Mouse (Mus musculus): ENCODE results near the gene Ptprd. TPM values are rescaled to one million over a fixed set of nuclear protein-coding genes. Genes with fewer than 3 reads are reported as not detected.

Gene Ptprd
- polyA plus RNA-seq, 1 experiment from 2014 or later = 161 TPM

GRCm38 (mm10) chr4:76319874-76320273 lies 1891.9 kb downstream of the Ptprd start:
- Histone ChIP-seq H3K27me3 (replicated peaks; ENCODE audit: control insufficient read depth, insufficient read depth, low read length) (no peaks in the 10 kb centered on the region), H3K4me2 (ENCODE audit: low read length) (no peak overlapping the region), H3K4me3 (replicated peaks; ENCODE audit: low read length) (no peak overlapping the region), H3K9me3 (ENCODE audit: control insufficient read depth, low read length) (no peaks in the 10 kb centered on the region), H3K36me3 (ENCODE audit: control insufficient read depth, insufficient read depth) (no peaks in the 10 kb centered on the region), H3K9ac (replicated peaks; ENCODE audit: low read depth, low read length) (no peak overlapping the region), H3K4me1 (replicated peaks; ENCODE audit: control insufficient read depth, insufficient read depth, low read length) (peaks cover 7% of the 10 kb centered on the region), H3K27ac (ENCODE audit: low read length) (no peak overlapping the region)
- ATAC-seq = no peak
- 79% methylated on average over 4 of the region's 4 CpGs for WGBS

GRCm38 (mm10) chr4:76315977-76316376 lies 1895.8 kb downstream of the Ptprd start:
- ATAC-seq = no peak
- Histone ChIP-seq H3K27me3 (replicated peaks; ENCODE audit: control insufficient read depth, insufficient read depth, low read length) (no peaks in the 10 kb centered on the region), H3K9ac (replicated peaks; ENCODE audit: low read depth, low read length) (no peak overlapping the region), H3K4me3 (replicated peaks; ENCODE audit: low read length) (no peak overlapping the region), H3K4me2 (ENCODE audit: low read length) (no peak overlapping the region), H3K36me3 (ENCODE audit: control insufficient read depth, insufficient read depth) (no peaks in the 10 kb centered on the region), H3K27ac (ENCODE audit: low read length) (no peak overlapping the region), H3K9me3 (ENCODE audit: control insufficient read depth, low read length) (no peaks in the 10 kb centered on the region), H3K4me1 (replicated peaks; ENCODE audit: control insufficient read depth, insufficient read depth, low read length) (no peaks in the 10 kb centered on the region)
- WGBS = 91% methylated on average over 2 of the region's 2 CpGs

- Histone ChIP-seq H3K27ac (ENCODE audit: low read length) (no peak overlapping the region), H3K4me2 (ENCODE audit: low read length) (no peak overlapping the region), H3K36me3 (ENCODE audit: control insufficient read depth, insufficient read depth) (no peaks in the 10 kb centered on the region), H3K9me3 (ENCODE audit: control insufficient read depth, low read length) (no peaks in the 10 kb centered on the region), H3K27me3 (replicated peaks; ENCODE audit: control insufficient read depth, insufficient read depth, low read length) (no peaks in the 10 kb centered on the region), H3K9ac (replicated peaks; ENCODE audit: low read depth, low read length) (no peak overlapping the region), H3K4me3 (replicated peaks; ENCODE audit: low read length) (no peak overlapping the region), H3K4me1 (replicated peaks; ENCODE audit: control insufficient read depth, insufficient read depth, low read length) (no peaks in the 10 kb centered on the region)
- no peak for ATAC-seq
- 71% methylated on average over 3 of the region's 3 CpGs for WGBS
Observed at GRCm38 (mm10) chr4:76313749-76314148, 1898.0 kb downstream of the Ptprd start.

GRCm38 (mm10) chr4:76312593-76312992 lies 1899.2 kb downstream of the Ptprd start:
- Histone ChIP-seq H3K27ac (ENCODE audit: low read length) (no peak overlapping the region), H3K36me3 (ENCODE audit: control insufficient read depth, insufficient read depth) (no peaks in the 10 kb centered on the region), H3K4me2 (ENCODE audit: low read length) (no peak overlapping the region), H3K4me1 (replicated peaks; ENCODE audit: control insufficient read depth, insufficient read depth, low read length) (no peaks in the 10 kb centered on the region), H3K9ac (replicated peaks; ENCODE audit: low read depth, low read length) (no peak overlapping the region), H3K27me3 (replicated peaks; ENCODE audit: control insufficient read depth, insufficient read depth, low read length) (no peaks in the 10 kb centered on the region), H3K9me3 (ENCODE audit: control insufficient read depth, low read length) (no peaks in the 10 kb centered on the region), H3K4me3 (replicated peaks; ENCODE audit: low read length) (no peak overlapping the region)
- WGBS = 93% methylated on average over 3 of the region's 3 CpGs
- no peak for ATAC-seq

- Histone ChIP-seq H3K9me3 (ENCODE audit: control insufficient read depth, low read length) (no peaks in the 10 kb centered on the region), H3K9ac (replicated peaks; ENCODE audit: low read depth, low read length) (no peak overlapping the region), H3K27me3 (replicated peaks; ENCODE audit: control insufficient read depth, insufficient read depth, low read length) (no peaks in the 10 kb centered on the region), H3K4me1 (replicated peaks; ENCODE audit: control insufficient read depth, insufficient read depth, low read length) (0 out of 2 replicates have a peak, but pooled peaks cover 2% of the 10 kb centered on the region), H3K27ac (ENCODE audit: low read length) (no peak overlapping the region), H3K4me2 (ENCODE audit: low read length) (no peak overlapping the region), H3K4me3 (replicated peaks; ENCODE audit: low read length) (no peak overlapping the region), H3K36me3 (ENCODE audit: control insufficient read depth, insufficient read depth) (no peaks in the 10 kb centered on the region)
- no peak for ATAC-seq
- WGBS = 87% methylated on average over 5 of the region's 5 CpGs
Observed at GRCm38 (mm10) chr4:76305987-76306386, 1905.8 kb downstream of the Ptprd start.

- Histone ChIP-seq H3K4me1 (replicated peaks; ENCODE audit: control insufficient read depth, insufficient read depth, low read length) (no peaks in the 10 kb centered on the region), H3K27me3 (replicated peaks; ENCODE audit: control insufficient read depth, insufficient read depth, low read length) (no peaks in the 10 kb centered on the region), H3K9me3 (ENCODE audit: control insufficient read depth, low read length) (no peaks in the 10 kb centered on the region), H3K9ac (replicated peaks; ENCODE audit: low read depth, low read length) (no peak overlapping the region), H3K27ac (ENCODE audit: low read length) (no peak overlapping the region), H3K4me2 (ENCODE audit: low read length) (no peak overlapping the region), H3K4me3 (replicated peaks; ENCODE audit: low read length) (no peak overlapping the region), H3K36me3 (ENCODE audit: control insufficient read depth, insufficient read depth) (no peaks in the 10 kb centered on the region)
- ATAC-seq = no peak
- 79% methylated on average over 3 of the region's 3 CpGs for WGBS
Observed at GRCm38 (mm10) chr4:76297375-76297774, 1914.4 kb downstream of the Ptprd start.

- H3K4me3 ChIP-seq (replicated peaks; ENCODE audit: low read length) = no peak overlapping the region
- H3K36me3 ChIP-seq (ENCODE audit: control insufficient read depth, insufficient read depth) = no peaks in the 10 kb centered on the region
- H3K4me1 ChIP-seq (replicated peaks; ENCODE audit: control insufficient read depth, insufficient read depth, low read length) = 0 out of 2 replicates have a peak, but pooled peaks cover 2% of the 10 kb centered on the region
- H3K9me3 ChIP-seq (ENCODE audit: control insufficient read depth, low read length) = no peaks in the 10 kb centered on the region
- no peak overlapping the region for H3K9ac ChIP-seq (replicated peaks; ENCODE audit: low read depth, low read length)
- H3K27me3 ChIP-seq (replicated peaks; ENCODE audit: control insufficient read depth, insufficient read depth, low read length) = no peaks in the 10 kb centered on the region
- H3K27ac ChIP-seq (ENCODE audit: low read length) = no peak overlapping the region
- ATAC-seq = 0 out of 2 replicates have a peak, but pooled peaks have one; percentile 15
- no peak overlapping the region for H3K4me2 ChIP-seq (ENCODE audit: low read length)
- 71% methylated on average over 8 of the region's 8 CpGs for WGBS
Observed at GRCm38 (mm10) chr4:76292733-76293357, 1918.9 kb downstream of the Ptprd start.

GRCm38 (mm10) chr4:76290484-76290818 lies 1921.3 kb downstream of the Ptprd start:
- H3K4me3 ChIP-seq (replicated peaks; ENCODE audit: low read length) = no peak overlapping the region
- H3K4me1 ChIP-seq (replicated peaks; ENCODE audit: control insufficient read depth, insufficient read depth, low read length) = peaks cover 10% of the 10 kb centered on the region
- no peaks in the 10 kb centered on the region for H3K9me3 ChIP-seq (ENCODE audit: control insufficient read depth, low read length)
- H3K27ac ChIP-seq (ENCODE audit: low read length) = no peak overlapping the region
- H3K9ac ChIP-seq (replicated peaks; ENCODE audit: low read depth, low read length) = no peak overlapping the region
- no peak overlapping the region for H3K4me2 ChIP-seq (ENCODE audit: low read length)
- H3K27me3 ChIP-seq (replicated peaks; ENCODE audit: control insufficient read depth, insufficient read depth, low read length) = no peaks in the 10 kb centered on the region
- WGBS = 35% methylated on average over 1 of the region's 1 CpGs
- no peak for ATAC-seq
- no peaks in the 10 kb centered on the region for H3K36me3 ChIP-seq (ENCODE audit: control insufficient read depth, insufficient read depth)

- H3K4me3 ChIP-seq (replicated peaks; ENCODE audit: low read length) = no peak overlapping the region
- H3K9ac ChIP-seq (replicated peaks; ENCODE audit: low read depth, low read length) = no peak overlapping the region
- H3K36me3 ChIP-seq (ENCODE audit: control insufficient read depth, insufficient read depth) = no peaks in the 10 kb centered on the region
- no peaks in the 10 kb centered on the region for H3K27me3 ChIP-seq (replicated peaks; ENCODE audit: control insufficient read depth, insufficient read depth, low read length)
- no peak for ATAC-seq
- no peaks in the 10 kb centered on the region for H3K9me3 ChIP-seq (ENCODE audit: control insufficient read depth, low read length)
- H3K27ac ChIP-seq (ENCODE audit: low read length) = no peak overlapping the region
- no peak overlapping the region for H3K4me2 ChIP-seq (ENCODE audit: low read length)
- H3K4me1 ChIP-seq (replicated peaks; ENCODE audit: control insufficient read depth, insufficient read depth, low read length) = peaks cover 11% of the 10 kb centered on the region
- 31% methylated on average over 12 of the region's 12 CpGs for WGBS
Observed at GRCm38 (mm10) chr4:76289612-76290483, 1921.9 kb downstream of the Ptprd start.
